Comparison of ENCODE assay signal across 8 mouse cellular contexts in the genomic region with DNA sequence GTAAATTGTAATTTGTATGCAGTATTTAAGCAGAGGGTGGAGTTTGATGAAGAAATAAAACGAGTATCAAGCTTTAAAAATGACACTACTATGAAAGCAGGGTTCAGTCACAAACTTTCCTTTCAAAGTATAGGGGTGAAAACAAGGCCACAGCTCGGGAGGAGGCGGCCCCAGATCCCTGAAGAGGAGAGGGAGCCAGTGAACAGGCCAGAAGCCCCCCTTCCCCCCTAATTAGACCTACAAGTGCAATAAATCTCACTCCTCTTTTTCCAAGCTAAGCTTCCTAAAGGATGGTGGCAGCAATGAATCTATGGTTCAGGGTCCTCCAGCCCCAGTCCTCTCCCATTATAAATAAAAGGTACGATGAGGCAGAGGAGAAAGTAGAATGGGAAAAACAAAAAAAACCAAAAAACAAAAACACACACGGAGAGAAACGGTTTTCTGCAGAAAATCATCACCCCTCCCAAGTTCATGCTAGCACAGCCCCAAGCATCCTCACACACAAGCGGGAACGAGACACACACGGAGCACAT. TPM values are rescaled to one million over a fixed set of nuclear protein-coding genes. Genes with fewer than 3 reads are reported as not detected.
DNase-seq lines count a peak whose midpoint lies in the region; ATAC-seq and TF ChIP-seq lines count a peak whose summit lies in the region.

No protein-coding gene starts in this region.

- H3K9ac ChIP-seq in heart, embryonic 12.5 days: peak overlapping the region; percentile 79
- H3K9ac ChIP-seq in liver, embryonic 11.5 days (ENCODE audit: low read depth, low read length): peak overlapping the region; percentile 56

- DNase-seq in heart, postnatal 14 days: no peak
- no peak for DNase-seq in forebrain, embryonic 10.5 days (ENCODE audit: extremely low spot score, low spot score)
- no peak for DNase-seq in liver, embryonic 11.5 days (ENCODE audit: low spot score)
- DNase-seq in left cerebral cortex, adult 18-20 months (ENCODE audit: low spot score in 2 of 2): no peak
- DNase-seq in cerebellum, postnatal 4 days (ENCODE audit: low spot score in 2 of 2): no peak
- DNase-seq in adrenal gland, postnatal 10 days: no peak

- intact Hi-C loops in heart, postnatal 14 days (cut with DNase I): no loop called here

- peak overlapping the region; percentile 94 for H3ac ChIP-seq in C2C12 (ENCODE audit: control insufficient read depth, insufficient read length, low read depth)

- peak overlapping the region; percentile 95 for H3K4me2 ChIP-seq in heart, embryonic 12.5 days
- peak overlapping the region; percentile 78 for H3K4me2 ChIP-seq in liver, embryonic 11.5 days

- peak overlapping the region; percentile 78 for H3K4me3 ChIP-seq in heart, embryonic 12.5 days
- peak overlapping the region; percentile 51 for H3K4me3 ChIP-seq in C2C12 (ENCODE audit: insufficient read depth, poor library complexity, severe bottlenecking)
- H3K4me3 ChIP-seq in forebrain, embryonic 10.5 days: peak overlapping the region; percentile 96
- peak overlapping the region; percentile 71 for H3K4me3 ChIP-seq in liver, embryonic 11.5 days (ENCODE audit: low read depth, low read length)

- H3K9me3 ChIP-seq in heart, embryonic 12.5 days (replicated peaks): no peaks in the 10 kb centered on the region
- no peaks in the 10 kb centered on the region for H3K9me3 ChIP-seq in forebrain, embryonic 10.5 days
- H3K9me3 ChIP-seq in liver, embryonic 11.5 days (ENCODE audit: control insufficient read depth, low read length): no peaks in the 10 kb centered on the region

- H3K36me3 ChIP-seq in heart, embryonic 12.5 days: no peaks in the 10 kb centered on the region
- peaks cover 7% of the 10 kb centered on the region for H3K36me3 ChIP-seq in C2C12 (ENCODE audit: control insufficient read depth, insufficient read depth)
- peaks cover 41% of the 10 kb centered on the region for H3K36me3 ChIP-seq in forebrain, embryonic 10.5 days (replicated peaks)
- no peaks in the 10 kb centered on the region for H3K36me3 ChIP-seq in liver, embryonic 11.5 days (ENCODE audit: control insufficient read depth, insufficient read depth, low read length)

- TF ChIP-seq CTCF in C2C12 (IDR thresholded peaks at IDR 0.05; ENCODE audit: control insufficient read depth, insufficient read depth, insufficient read length): no peak

- peaks cover 5% of the 10 kb centered on the region for H3K79me3 ChIP-seq in C2C12 (ENCODE audit: low read depth)

- ATAC-seq in heart, embryonic 12.5 days (ENCODE audit: insufficient number of reproducible peaks, low FRiP score): no peak
- ATAC-seq in liver, embryonic 11.5 days (replicated peaks; ENCODE audit: low FRiP score): no peak

- H3K27ac ChIP-seq in heart, embryonic 12.5 days (ENCODE audit: poor library complexity, severe bottlenecking): peak overlapping the region; percentile 83; the same call in 1 of the 2 replicates
- peak overlapping the region; percentile 100 for H3K27ac ChIP-seq in forebrain, embryonic 10.5 days
- peak overlapping the region; percentile 94 for H3K27ac ChIP-seq in liver, embryonic 11.5 days (ENCODE audit: low read depth, low read length)

- 2% methylated on average over 9 of the region's 9 CpGs for WGBS in heart, embryonic 12.5 days
- WGBS in forebrain, embryonic 10.5 days: 0% methylated on average over 9 of the region's 9 CpGs
- WGBS in liver, embryonic 11.5 days: 2% methylated on average over 9 of the region's 9 CpGs

- H3K79me2 ChIP-seq in C2C12 (ENCODE audit: control insufficient read depth, insufficient read depth): peaks cover 14% of the 10 kb centered on the region

- peaks cover 13% of the 10 kb centered on the region for H3K4me1 ChIP-seq in heart, embryonic 12.5 days (replicated peaks)
- peaks cover 41% of the 10 kb centered on the region for H3K4me1 ChIP-seq in forebrain, embryonic 10.5 days
- no peaks in the 10 kb centered on the region; the same call in 1 of the 2 replicates for H3K4me1 ChIP-seq in liver, embryonic 11.5 days (replicated peaks; ENCODE audit: control insufficient read depth, insufficient read depth, low read length)

- peaks cover 30% of the 10 kb centered on the region for H3K27me3 ChIP-seq in heart, embryonic 12.5 days (replicated peaks)
- no peaks in the 10 kb centered on the region for H3K27me3 ChIP-seq in C2C12 (ENCODE audit: control insufficient read depth, insufficient read depth, insufficient read length)
- H3K27me3 ChIP-seq in forebrain, embryonic 10.5 days (ENCODE audit: poor library complexity, severe bottlenecking): peaks cover 49% of the 10 kb centered on the region
- peaks cover 89% of the 10 kb centered on the region for H3K27me3 ChIP-seq in liver, embryonic 11.5 days (replicated peaks; ENCODE audit: control insufficient read depth, insufficient read depth, low read length)

TF ChIP-seq in C2C12, 6 proteins besides CTCF, POLR2A, EP300 and RAD21:
- TF ChIP-seq MYOG (IDR thresholded peaks at IDR 0.05; ENCODE audit: control insufficient read depth, extremely low read depth, insufficient read length) (no peak), FOSL1 (IDR thresholded peaks at IDR 0.05; ENCODE audit: insufficient read depth, low read length, poor library complexity, severe bottlenecking) (no peak), CEBPB (IDR thresholded peaks at IDR 0.05; ENCODE audit: low read depth) (no peak), USF1 (IDR thresholded peaks at IDR 0.05; ENCODE audit: low read depth) (no peak)
TF ChIP-seq in C2C12: peak in this region for 0.

RNA-seq across cellular contexts. Expression of gene Nr2f1, which starts 2.2 kb away (rescaled TPM):
- 5.0 and 6.7 TPM in 2 replicates for polyA plus RNA-seq in heart, embryonic 12.5 days (2016; fragmentation: Nextera tagmentation; extraction: Ambion mirVana)
- total RNA-seq in heart, postnatal 14 days (2021): 1 to 10 TPM; 3.8 to 4.9 TPM
- 6.8 TPM for polyA plus RNA-seq in C2C12 (2012; fragmentation: generic; extraction: Trizol)
- polyA plus RNA-seq in forebrain, embryonic 10.5 days (2016; fragmentation: Nextera tagmentation; extraction: Ambion mirVana): 64.9 and 66.1 TPM in 2 replicates
- 6.1 and 6.5 TPM in 2 replicates for polyA plus RNA-seq in liver, embryonic 11.5 days (2014; fragmentation: Nextera tagmentation; extraction: Ambion mirVana)
- total RNA-seq in left cerebral cortex, adult 18-20 months (2021): 100 to 1,000 TPM; 113 to 124 TPM
- 10 to 100 TPM; 15.0 to 18.4 TPM for total RNA-seq in adrenal gland, postnatal 10 days (2021)
